Mouse (Mus musculus) CH12.LX (cell line): ENCODE data around the gene Bak1. TPM values are rescaled to one million over a fixed set of nuclear protein-coding genes. Genes with fewer than 3 reads are reported as not detected.

ENCODE experiments used
- DNase-seq: peaks from one replicate; pipeline ENCODE4 v3.0.0-alpha.2; 2013; ENCODE audit errors: extremely low read depth
- H3K27ac ChIP-seq: 2 replicates; pipeline ENCODE4 v1.5.1; 2012; ENCODE audit warnings: low read depth, mild to moderate bottlenecking, control low read depth, moderate library complexity; ENCODE audit not compliant: insufficient read depth
- H3K27me3 ChIP-seq: replicated peaks from 2 replicates; pipeline ENCODE3; 2012; ENCODE audit warnings: inconsistent platforms
- H3K36me3 ChIP-seq, 2 experiments: replicated peaks in 1 of 2; 2 replicates each; pipeline versions ENCODE3 to v1.6.1; 2012; ENCODE audit warnings: inconsistent platforms in 1 of 2, low read length in 1 of 2, mild to moderate bottlenecking in 1 of 2, mixed read lengths in 1 of 2, moderate library complexity in 1 of 2; ENCODE audit not compliant: control insufficient read depth in 1 of 2, insufficient read depth in 1 of 2
- H3K4me1 ChIP-seq, 2 experiments: 2 replicates each; pipeline ENCODE4 v1.6.1; 2012; ENCODE audit warnings: inconsistent platforms in 1 of 2, moderate library complexity in 1 of 2; ENCODE audit not compliant: insufficient read depth in 2 of 2, control insufficient read depth in 1 of 2
- H3K4me2 ChIP-seq: 2 replicates; pipeline ENCODE4 v1.6.1; 2012; ENCODE audit warnings: low read depth, mild to moderate bottlenecking, control low read depth; ENCODE audit not compliant: poor library complexity, insufficient read depth, severe bottlenecking
- H3K4me3 ChIP-seq, 3 experiments: fragments of 150-350 bp in 1 of 3; sonication (generic) in 1 of 3; replicated peaks in 1 of 3; 2 replicates each; pipeline versions ENCODE3 to v1.5.1; 2011 to 2012; ENCODE audit warnings: low read depth in 2 of 3, low read length in 2 of 3, mild to moderate bottlenecking in 2 of 3, moderate library complexity in 2 of 3, control low read depth in 1 of 3, improper control_type of control experiment in 1 of 3, inconsistent platforms in 1 of 3, mixed read lengths in 1 of 3; ENCODE audit not compliant: poor library complexity in 1 of 3
- H3K79me2 ChIP-seq: replicated peaks from 2 replicates; pipeline ENCODE4 v1.6.1; 2012; ENCODE audit warnings: mild to moderate bottlenecking, moderate library complexity; ENCODE audit not compliant: control insufficient read depth, poor library complexity, insufficient read depth, severe bottlenecking; ENCODE audit errors: extremely low read depth
- H3K9ac ChIP-seq: 2 replicates; pipeline ENCODE4 v1.6.1; 2012; ENCODE audit warnings: low read depth, mild to moderate bottlenecking, control low read depth, moderate library complexity; ENCODE audit not compliant: insufficient read depth
- H3K9me3 ChIP-seq: replicated peaks from 2 replicates; pipeline ENCODE3; 2012; ENCODE audit warnings: low read length, inconsistent platforms, mixed read lengths
- BHLHE40 ChIP-seq: IDR thresholded peaks from 2 replicates; pipeline ENCODE4 v1.6.1; 2011; ENCODE audit warnings: mild to moderate bottlenecking, low read depth, low read length, improper control_type of control experiment
- CHD2 ChIP-seq: IDR thresholded peaks from 2 replicates; pipeline ENCODE4 v1.6.1; 2011; ENCODE audit warnings: low read length, improper control_type of control experiment
- ELF1 ChIP-seq: IDR thresholded peaks from 2 replicates; pipeline ENCODE4 v1.6.1; 2014; ENCODE audit warnings: low read depth, mild to moderate bottlenecking, inconsistent platforms, low read length, improper control_type of control experiment
- GABPA ChIP-seq: IDR thresholded peaks from 2 replicates; pipeline ENCODE4 v1.6.1; 2012; ENCODE audit warnings: low read depth, low read length, improper control_type of control experiment, inconsistent platforms; ENCODE audit not compliant: insufficient replicate concordance
- IRF4 ChIP-seq: IDR thresholded peaks from 2 replicates; pipeline ENCODE4 v1.6.1; 2014; ENCODE audit warnings: low read depth, mild to moderate bottlenecking, inconsistent platforms, low read length, improper control_type of control experiment
- MAX ChIP-seq: IDR thresholded peaks from 2 replicates; pipeline ENCODE4 v1.6.1; 2011; ENCODE audit warnings: low read length, improper control_type of control experiment
- MAZ ChIP-seq: IDR thresholded peaks from 2 replicates; pipeline ENCODE4 v1.6.1; 2012; ENCODE audit warnings: low read depth, mild to moderate bottlenecking, inconsistent platforms, low read length, improper control_type of control experiment, moderate library complexity
- MEF2A ChIP-seq: IDR thresholded peaks from 2 replicates; pipeline ENCODE4 v1.6.1; 2014; ENCODE audit warnings: low read depth, mild to moderate bottlenecking, inconsistent platforms, low read length, improper control_type of control experiment, borderline replicate concordance
- MXI1 ChIP-seq: IDR thresholded peaks from 2 replicates; pipeline ENCODE4 v1.6.1; 2011; ENCODE audit warnings: mild to moderate bottlenecking, low read depth, low read length, improper control_type of control experiment
- NRF1 ChIP-seq: IDR thresholded peaks from 2 replicates; pipeline ENCODE4 v1.6.1; 2014; ENCODE audit warnings: low read depth, mild to moderate bottlenecking, inconsistent platforms, low read length, improper control_type of control experiment, moderate library complexity
- POLR2A ChIP-seq: IDR thresholded peaks from 2 replicates; pipeline ENCODE4 v1.6.1; 2011; ENCODE audit warnings: low read depth, mild to moderate bottlenecking, improper control_type of control experiment, low read length
- RCOR1 ChIP-seq: conservative IDR thresholded peaks from 2 replicates; pipeline ENCODE4 v1.6.1; 2012; ENCODE audit warnings: low read depth, mild to moderate bottlenecking, inconsistent platforms, low read length, improper control_type of control experiment
- SIN3A ChIP-seq: IDR thresholded peaks from 2 replicates; pipeline ENCODE4 v1.6.1; 2012; ENCODE audit warnings: low read length, improper control_type of control experiment, inconsistent platforms
- SMC3 ChIP-seq: IDR thresholded peaks from 2 replicates; pipeline ENCODE4 v1.6.1; 2011; ENCODE audit warnings: low read depth, low read length, improper control_type of control experiment
- USF1 ChIP-seq: IDR thresholded peaks from 2 replicates; pipeline ENCODE4 v1.6.1; 2014; ENCODE audit warnings: low read depth, mild to moderate bottlenecking, inconsistent platforms, low read length, improper control_type of control experiment
- ZC3H11A ChIP-seq: IDR thresholded peaks from 2 replicates; pipeline ENCODE4 v1.6.1; 2012; ENCODE audit warnings: low read depth, mild to moderate bottlenecking, inconsistent platforms, low read length, improper control_type of control experiment
- ZMIZ1 ChIP-seq: IDR thresholded peaks from 2 replicates; pipeline ENCODE4 v1.6.1; 2012; ENCODE audit warnings: low read depth, mild to moderate bottlenecking, inconsistent platforms, low read length, improper control_type of control experiment
- dilution Hi-C: fragments of 300-500 bp; cut with MboI; formaldehyde crosslinking; loops from 2 replicates; pipeline ENCODE4 v1.14.3; 2020; ENCODE audit warnings: low sequenced_read_pairs; ENCODE audit not compliant: extremely low pct_unique_long_range_greater_than_20kb, extremely low pct_ligation_motif_present
- in situ Hi-C: fragments of 300-500 bp; cut with MboI; formaldehyde crosslinking; loops from 3 replicates; pipeline ENCODE4 v1.14.3; 2019; ENCODE audit warnings: low sequenced_read_pairs, low pct_ligation_motif_present, low pct_unique_long_range_greater_than_20kb, mixed read lengths
- polyA plus RNA-seq: library from polyadenylated mRNA; unstranded; fragments of >175 nt; gene quantifications from 2 replicates; pipeline ENCODE4 v1.2.1, GENCODE M21; 2012; ENCODE audit warnings: low read depth; ENCODE audit not compliant: insufficient read length
- total RNA-seq, 2 experiments: library from RNA; depleted of rRNA; stranded (reverse); fragments of 300-350 nt in 1 of 2; fragments of >200 nt in 1 of 2; gene quantifications; 2 replicates each; pipeline ENCODE4 v1.2.3; 2012 to 2014

Gene Bak1
- total and polyA plus RNA-seq, 3 experiments, result 57.3 to 140 (median 61.8) TPM

DNA sequence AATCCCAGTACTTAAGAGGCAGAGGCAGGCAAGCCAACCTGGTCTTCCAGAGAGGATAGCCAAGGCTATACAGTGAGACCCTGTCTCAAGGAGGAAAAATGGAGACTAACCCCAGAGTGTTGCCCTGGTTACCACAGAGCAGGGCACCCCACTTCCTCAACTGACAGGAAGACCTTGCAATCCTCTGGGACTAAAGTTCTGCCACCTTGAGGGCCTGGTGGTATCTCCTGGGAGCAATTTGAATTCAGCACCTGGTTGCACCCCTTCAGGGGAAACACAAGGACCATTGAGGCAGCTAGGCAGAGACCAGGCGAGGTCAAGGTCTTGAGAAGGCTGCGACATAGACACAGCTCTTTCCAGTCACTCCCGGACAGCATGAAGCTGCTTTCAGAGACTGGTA is 2.9 kb downstream of the Bak1 start:
- H3K4me1 ChIP-seq, result peaks cover 13 to 41% of the 10 kb centered on the region in 2 experiments
- dilution Hi-C loops (no loop called here), in situ Hi-C loops (loop anchor here (25.0 kb wide), 1 partner anchor 486 kb away; the partner anchor contains the start of gene Grm4)
- H3K9me3 ChIP-seq, result peaks cover 4% of the 10 kb centered on the region
- peak; percentile 55 for DNase-seq
- H3K9ac ChIP-seq, result peak overlapping the region; percentile 83; the same call in 1 of the 2 replicates
- peak overlapping the region; percentile 19 to 93 (median 70) for H3K4me3 ChIP-seq
- TF ChIP-seq ZC3H11A, result no peak
- TF ChIP-seq SIN3A, result 0 out of 2 replicates have a peak, but pooled peaks have one; percentile 33
- no peak for TF ChIP-seq POLR2A
- no peak; the same call in 1 of the 2 replicates for TF ChIP-seq MAX
- H3K27ac ChIP-seq, result peak overlapping the region; percentile 69
- H3K79me2 ChIP-seq, result peaks cover 25% of the 10 kb centered on the region
- peaks cover 36 to 65% of the 10 kb centered on the region in 2 experiments for H3K36me3 ChIP-seq
- peak overlapping the region; percentile 98 for H3K4me2 ChIP-seq
- no peaks in the 10 kb centered on the region for H3K27me3 ChIP-seq

DNA sequence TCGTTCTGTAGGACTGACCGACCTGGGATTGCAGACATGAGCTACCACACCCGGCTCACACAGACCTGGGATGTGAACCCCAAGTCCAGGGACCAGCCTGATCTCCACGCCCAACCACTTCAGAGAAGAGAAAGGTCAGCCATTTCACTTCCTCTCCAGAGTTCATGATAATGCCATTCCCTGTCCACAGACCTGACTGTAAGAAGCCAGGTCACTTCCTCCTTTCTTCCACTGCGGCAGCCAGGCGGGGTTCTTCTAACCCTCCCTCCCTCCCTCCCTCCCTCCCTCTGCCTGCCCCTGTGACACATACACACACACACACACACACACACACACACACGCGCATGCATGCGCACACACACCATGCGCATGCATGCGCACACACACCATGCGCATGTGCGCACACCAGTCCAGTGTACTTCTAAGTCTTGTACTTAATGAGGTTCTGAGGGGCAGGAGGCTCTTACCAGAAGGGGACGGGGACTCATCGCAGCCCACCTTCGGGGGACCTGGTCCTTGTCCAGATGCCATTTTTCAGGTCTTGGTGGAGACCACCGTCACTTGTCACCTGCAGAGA is 3.4 kb downstream of the Bak1 start:
- Histone ChIP-seq H3K9me3 (no peaks in the 10 kb centered on the region), H3K9ac (no peak overlapping the region), H3K36me3 (peaks cover 36 to 64% of the 10 kb centered on the region in 2 experiments), H3K79me2 (peaks cover 25% of the 10 kb centered on the region), H3K4me2 (peak overlapping the region; percentile 98; the same call in 1 of the 2 replicates), H3K27ac (peak overlapping the region; percentile 69), H3K4me1 (peaks cover 13 to 41% of the 10 kb centered on the region in 2 experiments), H3K4me3 (peak overlapping the region in 2 of 3 experiments; percentile 19 to 70), H3K27me3 (no peaks in the 10 kb centered on the region)
- dilution Hi-C loops, result no loop called here
- TF ChIP-seq RCOR1 (no peak), BHLHE40 (peak; percentile 53), ZMIZ1 (no peak), SMC3 (no peak), MAX (no peak; the same call in 1 of the 2 replicates), MEF2A (no peak), IRF4 (no peak), MAZ (no peak), CHD2 (no peak), USF1 (no peak), MXI1 (0 out of 2 replicates have a peak, but pooled peaks have one; percentile 7), NRF1 (peak; percentile 69), GABPA (no peak), ELF1 (no peak; the same call in 1 of the 2 replicates)
- in situ Hi-C loops, result loop anchor here (25.0 kb wide), 1 partner anchor 487 kb away; the partner anchor contains the start of gene Grm4
- peak; percentile 68 for DNase-seq
